Mouse (Mus musculus): Measurements from ENCODE around the gene Tmem246. TPM values are rescaled to one million over a fixed set of nuclear protein-coding genes. Genes with fewer than 3 reads are reported as not detected.
"Not testable (repeated sequence)": the region's sequence is repeated elsewhere in the genome, so short reads cannot be mapped to it uniquely, and the experiment has no call there.

Tmem246 gene
- polyA plus RNA-seq (2016; fragmentation: Nextera tagmentation; extraction: Ambion mirVana) = 14.6 TPM in 2 replicates

DNA sequence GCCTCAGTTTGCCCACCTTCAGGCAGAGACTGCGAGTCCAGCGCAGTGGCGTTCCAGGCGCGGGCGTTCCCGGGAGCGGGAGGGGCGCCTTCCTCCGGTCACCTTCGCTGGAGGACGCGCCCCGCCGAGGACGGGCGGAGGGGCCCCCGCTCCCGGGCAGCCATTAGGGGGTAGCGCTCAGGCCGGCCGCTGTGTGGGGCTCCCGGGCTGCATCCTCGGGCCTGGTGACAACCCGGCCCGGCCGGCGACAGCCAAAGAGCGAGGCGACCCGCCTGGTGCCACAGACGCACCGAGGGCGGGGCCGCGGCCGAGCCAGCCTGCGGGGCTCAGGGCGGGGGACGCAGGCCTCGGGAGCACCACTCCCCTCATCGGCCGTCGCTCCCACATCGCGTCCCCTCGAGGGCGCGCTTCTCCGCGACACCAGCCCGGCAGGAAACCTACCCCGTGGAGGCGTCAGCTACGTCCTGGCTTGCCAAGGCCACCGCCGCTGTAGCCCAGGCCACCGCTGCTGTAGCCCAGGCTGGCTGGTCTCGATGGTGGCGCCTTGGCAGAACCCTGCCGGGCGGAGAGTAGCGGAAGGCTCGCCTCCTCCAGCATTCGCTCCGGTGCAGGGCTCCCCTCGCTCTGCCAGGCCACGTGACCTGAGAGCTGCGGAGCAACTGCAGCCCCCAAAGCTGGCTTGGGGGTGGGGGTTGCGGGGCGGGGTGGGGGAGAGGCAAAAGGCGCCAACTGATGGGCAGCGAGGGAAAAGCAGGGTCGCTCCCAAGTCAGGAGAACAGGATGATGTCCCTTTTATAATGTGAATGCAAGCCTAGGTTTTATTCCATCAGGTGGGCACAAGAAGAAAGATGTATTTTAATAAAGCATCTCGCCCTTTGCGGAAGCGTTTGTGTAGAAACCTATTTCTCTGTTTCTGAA, at the start of gene Tmem246:
TSS of gene Tmem246 (minus strand) at position 694 of the 918 bp plus-strand sequence.
- H3K4me1 ChIP-seq = peaks cover 15% of the 10 kb centered on the region
- peak within 1 kb of the TSS; percentile 91 for H3K27ac ChIP-seq
- under 1% methylated on average over 77 of the region's 77 CpGs for WGBS
- peak within 1 kb of the TSS; percentile 83 for H3K4me3 ChIP-seq
- no peaks in the 10 kb centered on the region for H3K9me3 ChIP-seq
- H3K27me3 ChIP-seq (ENCODE audit: poor library complexity, severe bottlenecking) = peaks cover 5% of the 10 kb centered on the region; the same call in 1 of the 2 replicates
- no peaks in the 10 kb centered on the region for H3K36me3 ChIP-seq (replicated peaks)
- peak; percentile 79 for DNase-seq (ENCODE audit: extremely low spot score, low spot score)

DNA sequence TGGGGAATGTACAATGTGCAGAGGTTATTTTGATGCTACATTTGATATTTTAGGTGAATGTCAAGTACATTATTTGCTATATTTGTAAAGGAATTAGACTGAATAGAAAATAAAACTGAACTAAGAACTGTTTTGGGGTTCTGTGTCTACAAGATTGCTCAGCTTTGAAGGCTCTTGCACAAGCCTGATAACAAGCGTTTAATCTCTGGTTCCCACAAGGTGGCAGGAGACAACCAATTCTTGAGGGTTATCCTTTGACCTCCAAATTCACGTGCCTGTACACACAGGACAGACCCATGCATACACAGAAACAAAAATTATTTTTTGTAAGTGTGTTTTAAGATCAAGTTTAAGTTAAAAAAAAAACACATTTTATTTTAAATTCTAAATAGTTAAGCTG, 42.2 kb upstream of the Tmem246 start:
- no peak overlapping the region for H3K27ac ChIP-seq
- H3K4me3 ChIP-seq = no peak overlapping the region
- DNase-seq (ENCODE audit: extremely low spot score, low spot score) = no peak
- 78% methylated on average over 2 of the region's 2 CpGs for WGBS
- no peaks in the 10 kb centered on the region for H3K9me3 ChIP-seq
- peaks cover 98% of the 10 kb centered on the region for H3K36me3 ChIP-seq (replicated peaks)
- no peaks in the 10 kb centered on the region for H3K27me3 ChIP-seq (ENCODE audit: poor library complexity, severe bottlenecking)
- H3K4me1 ChIP-seq = no peaks in the 10 kb centered on the region

DNA sequence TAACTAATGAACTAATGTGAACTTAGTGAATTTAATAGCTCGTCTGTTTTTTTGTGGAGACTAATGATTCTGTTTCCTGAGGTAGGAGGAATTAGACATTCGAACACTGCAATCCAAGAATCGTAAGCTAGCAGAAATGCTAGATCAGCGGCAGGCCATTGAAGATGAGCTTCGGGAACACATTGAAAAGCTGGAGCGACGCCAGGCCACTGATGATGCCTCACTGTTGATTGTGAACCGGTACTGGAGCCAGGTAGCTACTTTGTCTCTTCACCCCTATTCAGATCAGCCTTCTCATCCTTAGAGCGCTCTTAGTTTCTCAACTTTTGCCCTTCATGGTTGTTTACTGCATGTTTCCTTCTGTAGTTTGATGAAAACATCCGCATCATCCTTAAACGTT, 40.1 kb upstream of the Tmem246 start:
- no peak overlapping the region for H3K27ac ChIP-seq
- no peak for DNase-seq (ENCODE audit: extremely low spot score, low spot score)
- H3K4me1 ChIP-seq = peaks cover 8% of the 10 kb centered on the region
- no peaks in the 10 kb centered on the region for H3K27me3 ChIP-seq (ENCODE audit: poor library complexity, severe bottlenecking)
- WGBS = 94% methylated on average over 11 of the region's 11 CpGs
- H3K9me3 ChIP-seq = no peaks in the 10 kb centered on the region
- H3K4me3 ChIP-seq = no peak overlapping the region
- H3K36me3 ChIP-seq (replicated peaks) = peaks cover 91% of the 10 kb centered on the region

DNA sequence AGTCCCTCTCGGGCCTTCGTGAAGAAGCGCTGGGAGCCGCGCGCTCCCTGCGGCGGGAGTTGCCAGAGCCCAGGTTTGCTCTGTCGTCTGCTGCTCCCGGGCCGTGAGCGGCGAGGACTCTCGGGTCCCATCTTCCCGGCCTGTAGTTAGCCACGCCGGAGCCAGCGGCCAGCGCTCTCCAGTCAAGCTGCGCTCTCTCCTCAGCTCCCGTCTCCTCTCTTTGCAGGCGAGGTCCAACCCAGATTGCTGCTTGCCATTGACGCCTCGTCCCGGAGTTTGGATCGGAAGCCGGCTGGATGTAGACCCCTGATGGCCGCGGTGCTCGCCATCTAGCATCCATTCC, 34.4 kb upstream of the Tmem246 start:
- Histone ChIP-seq H3K27me3 (ENCODE audit: poor library complexity, severe bottlenecking) (no peaks in the 10 kb centered on the region), H3K36me3 (replicated peaks) (peaks cover 37% of the 10 kb centered on the region), H3K4me3 (peak overlapping the region; percentile 83), H3K9me3 (no peaks in the 10 kb centered on the region), H3K4me1 (peaks cover 15% of the 10 kb centered on the region), H3K27ac (peak overlapping the region; percentile 90)
- under 1% methylated on average over 30 of the region's 30 CpGs for WGBS
- DNase-seq (ENCODE audit: extremely low spot score, low spot score) = no peak

DNA sequence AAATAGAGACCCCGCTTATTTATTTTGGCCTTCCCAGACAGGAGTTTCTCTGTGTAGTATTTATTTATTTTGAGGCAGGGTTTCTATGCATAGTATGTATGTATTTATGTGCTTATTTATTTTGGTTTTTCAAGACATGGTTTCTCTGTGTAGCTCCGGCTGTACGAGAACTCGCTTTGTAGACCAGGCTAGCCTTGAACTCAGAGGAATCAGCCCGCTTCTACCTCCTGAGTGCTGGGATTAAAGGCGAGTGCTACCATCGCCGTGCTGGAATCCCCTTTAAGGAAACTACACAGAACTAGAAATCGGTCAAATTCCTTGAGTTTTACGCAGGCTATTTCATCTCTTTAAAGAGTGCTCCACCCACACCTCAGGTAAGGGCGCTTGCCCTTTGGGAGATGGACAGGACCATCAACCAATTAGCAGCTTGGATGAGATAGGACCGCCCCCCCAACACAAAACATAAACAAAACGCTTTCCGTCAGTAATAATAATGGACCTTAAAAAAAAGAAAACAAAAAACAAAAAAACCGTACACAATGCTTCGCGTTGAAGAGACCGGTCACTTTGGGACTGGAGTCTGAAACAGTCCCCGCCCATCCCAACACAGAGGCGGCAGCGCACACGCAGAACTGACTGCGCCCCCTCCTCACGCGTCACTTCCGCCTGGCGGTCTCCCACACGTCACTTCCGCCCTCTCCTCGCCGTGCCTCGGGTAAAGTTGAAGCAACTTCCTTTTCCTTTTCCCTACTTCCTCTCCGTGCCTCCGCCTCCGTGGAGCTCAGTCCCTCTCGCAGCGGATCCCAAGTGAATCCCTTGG, 33.9 kb upstream of the Tmem246 start, which contains the start of gene Rnf20:
TSS of gene Rnf20 (plus strand) at position 688 of the 820 bp plus-strand sequence.
- H3K4me1 ChIP-seq = peaks cover 17% of the 10 kb centered on the region
- DNase-seq (ENCODE audit: extremely low spot score, low spot score) = peak; percentile 91
- H3K27me3 ChIP-seq (ENCODE audit: poor library complexity, severe bottlenecking) = no peaks in the 10 kb centered on the region
- H3K9me3 ChIP-seq = no peaks in the 10 kb centered on the region
- peak within 1 kb of the TSS; percentile 83 for H3K4me3 ChIP-seq
- 4% methylated on average over 37 of the region's 37 CpGs for whole genome bisulfite sequencing
- peaks cover 31% of the 10 kb centered on the region for H3K36me3 ChIP-seq (replicated peaks)
- peak within 1 kb of the TSS; percentile 90 for H3K27ac ChIP-seq

DNA sequence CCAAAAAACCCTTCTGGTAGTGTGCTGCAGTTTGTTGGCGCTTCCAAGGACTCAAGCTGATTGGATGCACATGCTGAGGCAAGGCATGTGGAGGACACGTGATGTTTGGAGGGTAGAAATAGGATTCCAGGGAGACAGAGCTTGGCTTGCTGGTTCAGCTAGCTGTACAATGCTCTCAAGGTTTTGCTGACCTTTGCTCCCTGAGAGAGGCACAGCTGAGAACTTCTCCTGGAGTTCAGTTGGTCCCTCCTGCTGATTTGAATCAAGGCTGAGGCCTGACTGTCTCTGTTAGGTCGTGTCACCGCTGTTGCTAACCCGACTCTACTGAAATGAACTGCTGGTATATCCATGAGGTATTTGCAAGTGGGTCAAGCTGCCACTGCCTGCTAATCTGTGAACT, 31.3 kb upstream of the Tmem246 start:
- 77% methylated on average over 5 of the region's 5 CpGs for WGBS
- no peaks in the 10 kb centered on the region for H3K27me3 ChIP-seq (ENCODE audit: poor library complexity, severe bottlenecking)

DNA sequence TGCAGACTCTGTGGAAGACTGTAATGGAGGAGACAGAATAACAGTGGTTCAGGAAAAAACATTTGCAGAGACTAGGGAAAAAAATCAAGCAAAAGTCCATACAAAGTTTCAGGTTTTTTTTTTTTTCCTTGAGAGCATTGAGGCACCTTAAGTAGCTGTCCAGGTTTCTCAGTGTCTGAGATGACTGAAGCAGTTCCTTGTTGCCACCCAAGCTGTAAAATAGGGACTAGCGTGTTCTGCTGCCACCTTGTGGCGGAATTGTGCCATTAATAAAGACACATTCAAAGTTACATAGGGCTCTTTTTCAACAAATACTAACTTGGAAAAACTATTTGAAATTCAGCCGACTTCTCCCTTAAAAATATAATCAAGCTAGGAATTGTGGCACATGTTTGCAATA, 29.3 kb upstream of the Tmem246 start:
- 8% methylated on average over 3 of the region's 3 CpGs for WGBS
- no peaks in the 10 kb centered on the region for H3K27me3 ChIP-seq (ENCODE audit: poor library complexity, severe bottlenecking)
- no peaks in the 10 kb centered on the region for H3K36me3 ChIP-seq (replicated peaks)
- no peak overlapping the region for H3K4me3 ChIP-seq
- DNase-seq (ENCODE audit: extremely low spot score, low spot score) = peak; percentile 54
- H3K4me1 ChIP-seq = peaks cover 8% of the 10 kb centered on the region
- no peaks in the 10 kb centered on the region for H3K9me3 ChIP-seq
- H3K27ac ChIP-seq = no peak overlapping the region

More for the DNA sequence above, 31.3 kb upstream of the Tmem246 start:
- no peak overlapping the region for H3K4me3 ChIP-seq
- no peak for DNase-seq (ENCODE audit: extremely low spot score, low spot score)
- 0 out of 2 replicates have a peak, but pooled peaks cover 6% of the 10 kb centered on the region for H3K36me3 ChIP-seq (replicated peaks)
- peaks cover 20% of the 10 kb centered on the region for H3K4me1 ChIP-seq
- H3K9me3 ChIP-seq = no peaks in the 10 kb centered on the region
- no peak overlapping the region for H3K27ac ChIP-seq

DNA sequence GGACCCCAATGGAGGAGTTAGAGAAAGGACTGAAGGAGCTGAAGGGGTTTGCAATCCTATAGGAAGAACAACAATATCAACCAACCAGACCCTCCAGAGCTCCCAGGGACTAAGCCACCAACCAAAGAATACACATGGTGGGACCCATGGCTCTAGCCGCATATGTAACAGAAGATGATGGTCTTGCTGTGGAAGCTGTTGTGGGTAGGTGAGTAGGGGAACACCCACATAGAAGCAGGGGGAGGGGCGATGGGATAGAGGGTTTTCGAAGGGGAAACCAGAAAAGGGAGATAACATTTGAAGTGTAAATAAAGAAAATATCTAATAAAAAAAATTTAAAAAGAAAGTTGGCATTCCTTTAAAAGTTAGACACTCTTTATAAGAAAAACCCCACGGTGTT, 27.3 kb upstream of the Tmem246 start:
- not testable (repeated sequence) for H3K4me3 ChIP-seq; DNase-seq (ENCODE audit: extremely low spot score, low spot score)
- WGBS = 83% methylated on average over 4 of the region's 4 CpGs

DNA sequence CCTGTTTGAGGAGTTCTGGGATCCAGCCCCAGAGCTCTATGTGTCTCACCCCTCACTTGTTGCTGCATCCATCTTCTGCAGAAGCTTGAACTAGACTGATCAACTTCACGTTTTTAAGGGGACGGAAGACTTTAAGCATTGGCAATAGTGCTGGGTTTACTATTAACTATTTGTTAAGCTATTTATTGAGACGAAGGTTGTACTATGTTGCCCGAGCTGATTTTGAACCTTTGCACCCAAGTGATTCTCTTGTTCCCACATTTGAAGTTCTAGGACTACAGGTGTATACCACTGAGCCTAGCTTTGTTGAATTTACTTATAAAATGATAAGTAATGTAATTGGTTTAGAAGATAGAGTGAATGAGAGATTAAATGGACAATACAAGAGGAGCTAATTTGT, 26.2 kb upstream of the Tmem246 start:
- DNase-seq (ENCODE audit: extremely low spot score, low spot score) = no peak
- peaks cover 5% of the 10 kb centered on the region for H3K4me1 ChIP-seq
- H3K9me3 ChIP-seq = no peaks in the 10 kb centered on the region
- 88% methylated on average over 4 of the region's 4 CpGs for WGBS
- no peak overlapping the region for H3K4me3 ChIP-seq
- no peaks in the 10 kb centered on the region for H3K27me3 ChIP-seq (ENCODE audit: poor library complexity, severe bottlenecking)
- H3K36me3 ChIP-seq (replicated peaks) = no peaks in the 10 kb centered on the region
- H3K27ac ChIP-seq = no peak overlapping the region

More for the DNA sequence above, 27.3 kb upstream of the Tmem246 start:
- H3K4me1 ChIP-seq; H3K9me3 ChIP-seq; H3K27ac ChIP-seq; H3K27me3 ChIP-seq (ENCODE audit: poor library complexity, severe bottlenecking); H3K36me3 ChIP-seq (replicated peaks): not testable (repeated sequence)

DNA sequence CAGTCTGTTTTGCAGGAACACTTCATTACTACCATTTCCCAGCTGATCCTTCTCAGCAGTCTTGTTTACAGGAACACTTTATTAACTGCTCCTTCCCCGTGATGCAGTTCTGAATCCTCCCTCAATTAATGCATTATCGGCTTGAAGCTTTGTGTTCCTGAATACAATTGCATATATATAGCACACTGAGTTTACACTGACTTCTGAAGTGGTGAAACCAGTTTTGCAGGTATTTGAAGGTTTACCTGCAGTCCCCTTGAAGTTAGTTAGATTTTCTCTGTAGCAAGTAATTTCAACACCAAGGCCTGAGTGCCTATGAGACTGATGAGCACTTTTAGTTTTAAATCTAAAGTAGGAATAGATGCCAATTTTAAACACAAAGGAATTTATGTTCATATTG, 24.6 kb upstream of the Tmem246 start:
- Histone ChIP-seq H3K27ac (no peak overlapping the region), H3K4me3 (no peak overlapping the region), H3K36me3 (replicated peaks) (no peaks in the 10 kb centered on the region), H3K27me3 (ENCODE audit: poor library complexity, severe bottlenecking) (no peaks in the 10 kb centered on the region), H3K9me3 (no peaks in the 10 kb centered on the region), H3K4me1 (peaks cover 5% of the 10 kb centered on the region)
- no peak for DNase-seq (ENCODE audit: extremely low spot score, low spot score)
- 88% methylated on average over 2 of the region's 2 CpGs for WGBS

DNA sequence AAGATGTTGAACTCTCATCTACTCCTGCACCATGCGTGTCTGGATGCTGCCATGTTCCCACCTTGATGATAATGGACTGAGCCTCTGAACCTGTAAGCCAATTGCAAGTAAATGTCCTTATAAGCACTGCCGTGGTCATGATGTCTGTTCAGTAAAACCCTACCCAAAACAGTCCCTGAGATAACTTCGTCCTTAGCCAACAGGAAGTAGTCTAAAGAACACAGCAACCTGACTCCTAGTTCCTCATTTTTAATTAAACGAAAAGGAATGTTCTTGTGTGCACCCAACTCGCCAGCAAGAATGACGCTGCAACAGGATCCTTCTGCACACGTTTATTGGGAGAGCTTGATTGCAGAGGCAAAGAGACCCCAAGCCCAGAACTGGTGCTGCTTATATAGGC, 22.2 kb upstream of the Tmem246 start:
- not testable (repeated sequence) for H3K36me3 ChIP-seq (replicated peaks); H3K4me1 ChIP-seq; DNase-seq (ENCODE audit: extremely low spot score, low spot score); H3K9me3 ChIP-seq; H3K4me3 ChIP-seq; H3K27ac ChIP-seq; H3K27me3 ChIP-seq (ENCODE audit: poor library complexity, severe bottlenecking)
- WGBS = 92% methylated on average over 7 of the region's 7 CpGs

DNA sequence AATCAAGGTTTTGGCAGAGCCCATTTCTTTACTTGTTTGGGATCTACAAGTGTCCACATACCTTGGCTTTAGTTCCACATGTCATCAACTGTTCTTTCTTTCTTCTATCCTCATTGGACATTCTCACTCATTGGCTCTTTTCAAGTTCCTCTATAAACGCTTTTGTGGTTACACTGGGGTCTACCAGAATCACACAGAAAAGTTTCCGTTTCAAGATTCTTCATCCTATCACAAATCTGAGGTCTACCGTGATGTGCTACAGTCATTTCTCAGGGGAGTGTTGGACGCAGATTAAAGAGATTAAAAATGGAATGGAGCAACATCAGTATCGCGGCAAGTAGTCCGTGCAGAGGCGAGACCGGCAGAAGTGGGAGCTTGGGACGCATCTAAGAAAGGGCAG, 19.2 kb upstream of the Tmem246 start:
- WGBS = 95% methylated on average over 10 of the region's 10 CpGs
- H3K27me3 ChIP-seq (ENCODE audit: poor library complexity, severe bottlenecking) = no peaks in the 10 kb centered on the region
- DNase-seq (ENCODE audit: extremely low spot score, low spot score) = no peak
- no peak overlapping the region for H3K4me3 ChIP-seq
- H3K9me3 ChIP-seq = no peaks in the 10 kb centered on the region
- no peaks in the 10 kb centered on the region for H3K36me3 ChIP-seq (replicated peaks)
- H3K27ac ChIP-seq = no peak overlapping the region
- H3K4me1 ChIP-seq = no peaks in the 10 kb centered on the region

DNA sequence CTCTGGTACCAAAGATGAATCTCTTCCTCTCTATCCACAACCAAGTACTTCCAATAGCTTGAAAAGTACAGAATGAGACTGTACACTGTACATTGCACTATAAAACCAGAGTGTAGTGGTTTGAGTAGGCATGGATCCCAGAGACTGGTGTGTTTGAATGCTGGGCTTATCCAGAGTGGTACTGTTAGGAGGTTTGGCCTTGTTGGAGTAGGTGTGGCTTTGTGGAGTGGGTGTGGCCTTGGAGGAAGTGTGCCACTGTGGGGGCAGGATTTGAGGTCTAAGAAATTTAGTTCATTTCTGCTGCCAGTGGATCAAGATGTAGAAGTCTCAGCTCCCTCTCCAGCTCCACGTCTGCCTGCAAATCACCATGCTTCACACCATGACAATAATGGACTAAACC, 7.8 kb upstream of the Tmem246 start:
- 91% methylated on average over 1 of the region's 1 CpGs for WGBS
- Histone ChIP-seq H3K36me3 (replicated peaks) (no peaks in the 10 kb centered on the region), H3K4me1 (no peaks in the 10 kb centered on the region), H3K9me3 (no peaks in the 10 kb centered on the region), H3K4me3 (no peak overlapping the region), H3K27ac (no peak overlapping the region), H3K27me3 (ENCODE audit: poor library complexity, severe bottlenecking) (no peaks in the 10 kb centered on the region)
- no peak for DNase-seq (ENCODE audit: extremely low spot score, low spot score)
